ENCODE assay signal across 14 mouse cellular contexts in genomic region chr13:49183646-49184045, GRCm38 (mm10). TPM values are rescaled to one million over a fixed set of nuclear protein-coding genes. Genes with fewer than 3 reads are reported as not detected.
DNase-seq lines count a peak whose midpoint lies in the region; ATAC-seq and TF ChIP-seq lines count a peak whose summit lies in the region.
"Had no signal": no experiment of that assay in that cellular context is flagged by ENCODE, and none has a peak within 500 bp of the region (broad histone marks: within the 10 kb centered on the region; RNA-seq: fewer than 3 reads in every experiment).

No protein-coding gene starts in this region.

- H3K36me3 ChIP-seq in kidney, adult 2 months (ENCODE audit: control insufficient read depth, insufficient read depth, low read length) = no peaks in the 10 kb centered on the region
- H3K36me3 ChIP-seq in kidney, embryonic 15.5 days = no peaks in the 10 kb centered on the region
- H3K36me3 ChIP-seq: limb, embryonic 12.5 days had no signal

- no peak for TF ChIP-seq POLR2A in kidney, adult 2 months (IDR thresholded peaks at IDR 0.05; ENCODE audit: low read depth, low read length)

- ATAC-seq in kidney, embryonic 15.5 days (replicated peaks; ENCODE audit: low FRiP score) = no peak
- no peak for ATAC-seq in frontal cortex, adult (ENCODE audit: low TSS enrichment)

- no peak overlapping the region for H3K27ac ChIP-seq in kidney, adult 2 months (ENCODE audit: insufficient read depth, low read depth, low read length)
- H3K27ac ChIP-seq in kidney, embryonic 15.5 days = no peak overlapping the region
- H3K27ac ChIP-seq: hindbrain, embryonic 14.5 days; limb, embryonic 12.5 days; macrophage had no signal

- H3K27me3 ChIP-seq in kidney, adult 2 months (replicated peaks; ENCODE audit: control insufficient read depth, insufficient read depth, low read length) = no peaks in the 10 kb centered on the region
- no peaks in the 10 kb centered on the region for H3K27me3 ChIP-seq in kidney, embryonic 15.5 days

- DNase-seq in gastrocnemius, adult 18-20 months (ENCODE audit: low spot score) = peak; percentile 30
- DNase-seq in gastrocnemius, postnatal 4 days (ENCODE audit: low spot score in 2 of 2) = no peak
- DNase-seq in kidney, adult 2 months = peak; percentile 52
- DNase-seq in urinary bladder, postnatal 14 days (ENCODE audit: low spot score) = peak; percentile 34
- DNase-seq in urinary bladder, postnatal 4 days (ENCODE audit: low spot score in 2 of 2) = no peak
- no peak for DNase-seq in layer of hippocampus, postnatal 14 days (ENCODE audit: low spot score in 2 of 2)
- DNase-seq: cerebellum, postnatal 36 days; thymus, postnatal 14 days had no signal

- no peak overlapping the region for H3K9ac ChIP-seq in kidney, embryonic 15.5 days
- H3K9ac ChIP-seq: hindbrain, embryonic 14.5 days; limb, embryonic 12.5 days had no signal

- no peak overlapping the region for H3K4me2 ChIP-seq in kidney, embryonic 15.5 days
- H3K4me2 ChIP-seq: hindbrain, embryonic 14.5 days; limb, embryonic 12.5 days had no signal

- no peak for TF ChIP-seq CTCF in kidney, adult 2 months (conservative IDR thresholded peaks at IDR 0.05; ENCODE audit: insufficient read depth, insufficient read length, low read depth, low read length)

- H3K9me3 ChIP-seq in kidney, embryonic 15.5 days (replicated peaks) = no peaks in the 10 kb centered on the region
- H3K9me3 ChIP-seq: limb, embryonic 12.5 days had no signal

- WGBS in kidney, adult 2 months = 53% methylated on average over 5 of the region's 5 CpGs
- WGBS in kidney, embryonic 15.5 days = 42% methylated on average over 5 of the region's 5 CpGs

- no peak overlapping the region for H3K4me3 ChIP-seq in kidney, adult 2 months (ENCODE audit: insufficient read depth, low read depth, low read length)
- H3K4me3 ChIP-seq in kidney, embryonic 15.5 days (replicated peaks) = no peak overlapping the region
- H3K4me3 ChIP-seq: limb, embryonic 12.5 days; myocyte had no signal

- H3K4me1 ChIP-seq in kidney, adult 2 months (ENCODE audit: control insufficient read depth, insufficient read depth, low read length) = peaks cover 13% of the 10 kb centered on the region
- H3K4me1 ChIP-seq in kidney, embryonic 15.5 days = peaks cover 24% of the 10 kb centered on the region

RNA-seq across cellular contexts. Expression of gene Ninj1, which starts 3.6 kb away (rescaled TPM):
- 10 to 100 TPM; 17.3 to 23.8 TPM for total RNA-seq in gastrocnemius, adult 18-20 months (2021)
- 10 to 100 TPM; 23.7 to 26.1 TPM for total RNA-seq in gastrocnemius, postnatal 4 days (2021)
- 735 and 1,000 TPM in 2 replicates for polyA plus RNA-seq in kidney, adult 2 months (2012; rRNA removed)
- 57.5 and 59.8 TPM in 2 replicates for polyA plus RNA-seq in kidney, embryonic 15.5 days (2015; fragmentation: Nextera tagmentation; extraction: Ambion mirVana)
- total RNA-seq in layer of hippocampus, postnatal 14 days (2021) = 10 to 100 TPM; 24.4 to 26.4 TPM

RNA-seq across cellular contexts. Expression of gene Card19, which starts 32.2 kb away (rescaled TPM):
- 100 to 1,000 TPM; 124 to 139 TPM for total RNA-seq in gastrocnemius, adult 18-20 months (2021)
- total RNA-seq in gastrocnemius, postnatal 4 days (2021) = 10 to 100 TPM; 54.5 to 62.9 TPM
- polyA plus RNA-seq in kidney, adult 2 months (2012; rRNA removed) = 108 and 124 TPM in 2 replicates
- 45.7 and 47.2 TPM in 2 replicates for polyA plus RNA-seq in kidney, embryonic 15.5 days (2015; fragmentation: Nextera tagmentation; extraction: Ambion mirVana)
- total RNA-seq in layer of hippocampus, postnatal 14 days (2021) = 10 to 100 TPM; 17.1 to 18.4 TPM

RNA-seq across cellular contexts. Expression of gene Wnk2, which starts 35.8 kb away (rescaled TPM):
- total RNA-seq in gastrocnemius, adult 18-20 months (2021) = 10 to 100 TPM; 63.4 to 85.0 TPM
- 10 to 100 TPM; 53.8 to 57.2 TPM for total RNA-seq in gastrocnemius, postnatal 4 days (2021)
- polyA plus RNA-seq in kidney, adult 2 months (2012; rRNA removed) = 2.3 and 2.7 TPM in 2 replicates
- 1.2 and 1.4 TPM in 2 replicates for polyA plus RNA-seq in kidney, embryonic 15.5 days (2015; fragmentation: Nextera tagmentation; extraction: Ambion mirVana)
- total RNA-seq in layer of hippocampus, postnatal 14 days (2021) = 10 to 100 TPM; 91.9 to 99.8 TPM
- polyA plus RNA-seq: macrophage, myocyte had no signal

Comparison
In these comparisons a context has a peak if more than half of its experiments do, and no peak if none do; other contexts are left out.
1. DNase-seq: peak in gastrocnemius, adult 18-20 months (single experiment), kidney, adult 2 months (single experiment) and urinary bladder, postnatal 14 days (single experiment); none in gastrocnemius, postnatal 4 days (0 of 2), urinary bladder, postnatal 4 days (0 of 2) and layer of hippocampus, postnatal 14 days (0 of 2).